Comparison of ENCODE assay signal across 7 mouse cellular contexts in genomic region chr5:125341459-125342090, GRCm38 (mm10). TPM values are rescaled to one million over a fixed set of nuclear protein-coding genes. Genes with fewer than 3 reads are reported as not detected.
DNase-seq lines count a peak whose midpoint lies in the region; ATAC-seq and TF ChIP-seq lines count a peak whose summit lies in the region.

No protein-coding gene starts in this region.

- peaks cover 29% of the 10 kb centered on the region for H3K4me1 ChIP-seq in testis, adult 2 months (ENCODE audit: control insufficient read depth, insufficient read depth, low read length)
- peaks cover 10% of the 10 kb centered on the region for H3K4me1 ChIP-seq in forebrain, embryonic 14.5 days (ENCODE audit: control insufficient read depth, insufficient read depth, low read length)
- peaks cover 48% of the 10 kb centered on the region for H3K4me1 ChIP-seq in liver, embryonic 16.5 days (ENCODE audit: control insufficient read depth, low read depth, low read length)

- TF ChIP-seq CTCF in testis, adult 2 months (IDR thresholded peaks at IDR 0.05; ENCODE audit: control insufficient read depth, insufficient read depth, insufficient replicate concordance, low read depth, low read length): no peak

- no peak for ATAC-seq in forebrain, embryonic 14.5 days
- peak; percentile 75 for ATAC-seq in liver, embryonic 16.5 days (ENCODE audit: low read depth)
- ATAC-seq in CD4-positive, CD25-positive, alpha-beta regulatory T cell, adult 4 months: no peak

- no peak for TF ChIP-seq POLR2A in testis, adult 2 months (IDR thresholded peaks at IDR 0.05; ENCODE audit: control insufficient read depth, low read depth, low read length)

- H3K27ac ChIP-seq in testis, adult 2 months (ENCODE audit: control insufficient read depth, insufficient read depth, low read depth, low read length): no peak overlapping the region
- no peak overlapping the region for H3K27ac ChIP-seq in forebrain, embryonic 14.5 days (ENCODE audit: low read depth, low read length)
- peak overlapping the region; percentile 92 for H3K27ac ChIP-seq in liver, embryonic 16.5 days (ENCODE audit: low read length)

- H3K9ac ChIP-seq in forebrain, embryonic 14.5 days (ENCODE audit: low read length): peak overlapping the region; percentile 71
- peak overlapping the region; percentile 86 for H3K9ac ChIP-seq in liver, embryonic 16.5 days (ENCODE audit: low read depth, low read length)

- H3K36me3 ChIP-seq in testis, adult 2 months (ENCODE audit: control insufficient read depth, insufficient read depth, low read length): no peaks in the 10 kb centered on the region
- no peaks in the 10 kb centered on the region for H3K36me3 ChIP-seq in forebrain, embryonic 14.5 days (ENCODE audit: control insufficient read depth, insufficient read depth, low read length)
- no peaks in the 10 kb centered on the region for H3K36me3 ChIP-seq in liver, embryonic 16.5 days (ENCODE audit: control insufficient read depth, insufficient read depth)

- 62% methylated on average over 14 of the region's 14 CpGs for WGBS in forebrain, embryonic 14.5 days
- 15% methylated on average over 14 of the region's 14 CpGs for WGBS in liver, embryonic 16.5 days (ENCODE audit: insufficient replicate concordance)

- DNase-seq in testis, postnatal 14 days (ENCODE audit: low spot score): no peak
- DNase-seq in forebrain, embryonic 14.5 days (ENCODE audit: low spot score): no peak
- DNase-seq in right cerebral cortex, adult 2 months (ENCODE audit: low spot score in 2 of 2): no peak
- DNase-seq in cerebellum, adult 11-12 months: no peak

- no peaks in the 10 kb centered on the region for H3K27me3 ChIP-seq in testis, adult 2 months (ENCODE audit: control insufficient read depth, insufficient read depth, low read length)
- no peaks in the 10 kb centered on the region for H3K27me3 ChIP-seq in forebrain, embryonic 14.5 days (replicated peaks; ENCODE audit: control insufficient read depth, insufficient read depth, low read length)
- H3K27me3 ChIP-seq in liver, embryonic 16.5 days (ENCODE audit: control insufficient read depth, insufficient read depth, low read depth, low read length): no peaks in the 10 kb centered on the region

- peak overlapping the region; percentile 95 for H3K4me3 ChIP-seq in testis, adult 2 months (ENCODE audit: control insufficient read depth, low read depth, low read length)
- peak overlapping the region; percentile 47; the same call in 1 of the 2 replicates for H3K4me3 ChIP-seq in forebrain, embryonic 14.5 days (ENCODE audit: low read depth, low read length)
- H3K4me3 ChIP-seq in liver, embryonic 16.5 days (ENCODE audit: low read depth, low read length): peak overlapping the region; percentile 90

- no peaks in the 10 kb centered on the region for H3K9me3 ChIP-seq in forebrain, embryonic 14.5 days (replicated peaks; ENCODE audit: control insufficient read depth, low read length)
- H3K9me3 ChIP-seq in liver, embryonic 16.5 days (replicated peaks; ENCODE audit: control insufficient read depth, low read length): no peaks in the 10 kb centered on the region

- H3K4me2 ChIP-seq in forebrain, embryonic 14.5 days (ENCODE audit: low read length): peak overlapping the region; percentile 75
- peak overlapping the region; percentile 94 for H3K4me2 ChIP-seq in liver, embryonic 16.5 days (ENCODE audit: low read depth, low read length)

RNA-seq across cellular contexts. Expression of gene Scarb1, which starts 0.7 kb away (rescaled TPM):
- polyA plus RNA-seq in testis, adult 2 months (2012; rRNA removed): 172 and 188 TPM in 2 replicates
- polyA plus RNA-seq in forebrain, embryonic 14.5 days (2014; fragmentation: Nextera tagmentation; extraction: Ambion mirVana): 17.6 and 21.7 TPM in 2 replicates
- 78.3 and 89.5 TPM in 2 replicates for polyA plus RNA-seq in liver, embryonic 16.5 days (2015; fragmentation: Nextera tagmentation; extraction: Ambion mirVana)
- polyA plus RNA-seq in CD4-positive, CD25-positive, alpha-beta regulatory T cell, adult 4 months (2017; shearing (Covaris generic)): 10 to 100 TPM in 1 of 2 experiments, 1 to 10 TPM in 1; 5.9 to 11.6 TPM

RNA-seq across cellular contexts. Expression of gene Gm10382, which starts 47.5 kb away (rescaled TPM):
- 84.2 and 109 TPM in 2 replicates for polyA plus RNA-seq in testis, adult 2 months (2012; rRNA removed)
- 0.33 TPM in 1 of 2 replicates, not detected in the other for polyA plus RNA-seq in forebrain, embryonic 14.5 days (2014; fragmentation: Nextera tagmentation; extraction: Ambion mirVana)
- 0.18 and 0.27 TPM in 2 replicates for polyA plus RNA-seq in liver, embryonic 16.5 days (2015; fragmentation: Nextera tagmentation; extraction: Ambion mirVana)
- polyA plus RNA-seq in CD4-positive, CD25-positive, alpha-beta regulatory T cell, adult 4 months (2017; shearing (Covaris generic)): 1 to 10 TPM in 1 of 2 experiments, under 1 TPM in 1; 0.70 to 1.0 TPM

RNA-seq across cellular contexts. Expression of gene Ubc, which starts 48.4 kb away (rescaled TPM):
- 1,188 and 1,319 TPM in 2 replicates for polyA plus RNA-seq in testis, adult 2 months (2012; rRNA removed)
- polyA plus RNA-seq in forebrain, embryonic 14.5 days (2014; fragmentation: Nextera tagmentation; extraction: Ambion mirVana): 981 and 1,199 TPM in 2 replicates
- polyA plus RNA-seq in liver, embryonic 16.5 days (2015; fragmentation: Nextera tagmentation; extraction: Ambion mirVana): 573 and 608 TPM in 2 replicates
- polyA plus RNA-seq in CD4-positive, CD25-positive, alpha-beta regulatory T cell, adult 4 months (2017; shearing (Covaris generic)): 1,000 to 10,000 TPM in 1 of 2 experiments, 100 to 1,000 TPM in 1; 954 to 1,216 TPM

Comparison
In these comparisons a context has a peak if more than half of its experiments do, and no peak if none do; other contexts are left out.
1. RNA of gene Gm10382, which starts 47.5 kb away (polyA plus RNA-seq): 84.2 to 109 TPM in testis, adult 2 months; 0.70 to 1.0 TPM in CD4-positive, CD25-positive, alpha-beta regulatory T cell, adult 4 months, 0.33 TPM in forebrain, embryonic 14.5 days and 0.18 to 0.27 TPM in liver, embryonic 16.5 days; every median in the first group is over 10 times any median in the second.
2. Peak in every context shown above with its lines, with median percentiles within 50 percentile points of each other: H3K4me3 ChIP-seq.